Mouse (Mus musculus) gastrocnemius, postnatal 14 days (tissue): ENCODE results near the gene Glod5. TPM values are rescaled to one million over a fixed set of nuclear protein-coding genes. Genes with fewer than 3 reads are reported as not detected.
"Not testable (repeated sequence)": the region's sequence is repeated elsewhere in the genome, so short reads cannot be mapped to it uniquely, and the experiment has no call there.

ENCODE experiments used
- DNase-seq: peaks from one replicate; pipeline ENCODE4 v3.0.0; 2021; ENCODE audit warnings: mixed read lengths
- intact Hi-C: fragments of 180-260 bp; cut with DNase I; formaldehyde crosslinking; loops from one replicate; pipeline ENCODE4 v1.15.1; 2025; ENCODE audit warnings: low total_unique reads
- long read RNA-seq, 2 experiments: library from polyadenylated mRNA; stranded (forward); transcript quantifications; one replicate each; pipeline ENCODE4 v2.0.0; 2021
- total RNA-seq, 2 experiments: library from RNA; stranded (reverse); gene quantifications; 2 replicates each; pipeline ENCODE4 v1.2.3; 2021

Gene Glod5
- total RNA-seq = not detected
- long read RNA-seq, experiment 1 = 0 reads
- long read RNA-seq, experiment 2 = 0 reads

DNA sequence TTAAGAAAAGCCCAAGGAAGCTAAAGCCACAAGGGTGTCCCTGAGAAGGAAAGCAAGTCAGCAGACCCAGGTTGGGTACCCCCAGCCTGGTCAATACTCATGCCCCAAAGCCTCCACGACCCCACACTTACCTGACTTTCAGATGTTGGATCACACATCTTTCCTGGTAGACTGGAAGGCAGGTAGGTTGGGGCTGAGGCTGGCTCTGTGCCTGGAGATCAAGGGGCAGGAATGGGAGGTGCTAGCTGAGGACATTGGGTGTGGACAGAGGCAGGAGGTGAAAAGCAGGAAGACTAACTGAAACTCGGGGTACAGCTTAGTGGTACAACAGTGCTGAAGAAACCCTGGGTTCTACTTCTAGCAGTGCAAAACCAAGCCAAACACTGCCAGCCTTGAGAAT lies at the start of gene Glod5:
Gene Glod5 (minus strand): TSS at position 207 of the 400 bp plus-strand sequence.
- DNase-seq = no peak
- intact Hi-C loops = loop anchor here (5.0 kb wide), 1 partner anchor 101 kb away; the partner anchor contains the start of gene Pcsk1n

GRCm38 (mm10) chrX:8051044-8051781 lies 32.9 kb upstream of the Glod5 start:
- not testable (repeated sequence) for DNase-seq

DNA sequence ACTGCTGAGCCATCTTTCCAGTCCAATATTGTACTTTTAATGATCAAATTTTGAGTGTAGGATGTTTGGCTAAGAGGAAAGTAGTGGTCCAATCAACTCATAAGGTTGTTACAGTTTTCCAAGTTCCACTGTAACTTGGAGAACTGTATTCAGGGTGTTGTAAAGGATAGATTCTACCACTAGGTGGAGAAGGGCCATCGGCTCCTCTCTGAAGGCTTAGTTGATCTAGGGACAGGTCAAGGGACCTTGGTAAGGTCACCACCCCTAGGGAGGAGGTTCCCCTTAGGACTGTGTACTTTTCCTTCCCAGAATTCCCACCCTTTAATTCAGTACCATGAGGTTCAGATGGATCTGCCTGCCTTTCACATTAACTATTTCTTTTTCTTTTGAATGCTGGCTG lies 14.7 kb upstream of the Glod5 start:
- intact Hi-C loops = no loop called here
- no peak for DNase-seq

More at GRCm38 (mm10) chrX:8051044-8051781, 32.9 kb upstream of the Glod5 start:
- intact Hi-C loops = not testable (repeated sequence)

DNA sequence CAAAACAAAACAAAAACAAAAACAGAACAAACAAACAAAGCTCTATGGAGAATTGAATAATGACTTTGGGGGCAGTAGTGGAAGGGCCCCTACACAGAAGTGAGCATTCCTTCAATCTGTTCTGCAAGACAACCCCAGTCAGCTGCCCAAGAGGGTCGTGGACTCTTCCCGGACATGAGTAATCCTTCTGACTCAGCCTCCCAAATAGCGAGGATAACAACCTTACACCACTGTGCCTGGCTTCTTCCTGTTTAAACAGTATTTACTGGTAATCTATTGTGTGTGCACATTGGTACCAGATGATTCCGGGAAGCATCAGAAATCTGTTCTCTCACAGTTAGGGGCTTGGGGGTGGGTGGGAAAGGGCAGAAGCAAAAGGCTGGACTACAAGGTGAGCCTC lies 8.5 kb upstream of the Glod5 start:
- no peak for DNase-seq
- intact Hi-C loops = no loop called here

GRCm38 (mm10) chrX:8024795-8025194 lies 6.5 kb upstream of the Glod5 start:
- no peak for DNase-seq
- intact Hi-C loops = no loop called here

GRCm38 (mm10) chrX:8020111-8020778 lies 2.0 kb upstream of the Glod5 start:
- intact Hi-C loops = no loop called here
- DNase-seq = no peak

- intact Hi-C loops = loop anchor here (5.0 kb wide), 1 partner anchor 100 kb away; the partner anchor contains the start of gene Pcsk1n
- peak; percentile 21 for DNase-seq
Measured at GRCm38 (mm10) chrX:8017142-8017541, 1.1 kb downstream of the Glod5 start.

- intact Hi-C loops = loop anchor here (5.0 kb wide), 1 partner anchor 98 kb away; the partner anchor contains the start of gene Pcsk1n
- not testable (repeated sequence) for DNase-seq
Measured at GRCm38 (mm10) chrX:8015675-8016074, 2.6 kb downstream of the Glod5 start.

DNA sequence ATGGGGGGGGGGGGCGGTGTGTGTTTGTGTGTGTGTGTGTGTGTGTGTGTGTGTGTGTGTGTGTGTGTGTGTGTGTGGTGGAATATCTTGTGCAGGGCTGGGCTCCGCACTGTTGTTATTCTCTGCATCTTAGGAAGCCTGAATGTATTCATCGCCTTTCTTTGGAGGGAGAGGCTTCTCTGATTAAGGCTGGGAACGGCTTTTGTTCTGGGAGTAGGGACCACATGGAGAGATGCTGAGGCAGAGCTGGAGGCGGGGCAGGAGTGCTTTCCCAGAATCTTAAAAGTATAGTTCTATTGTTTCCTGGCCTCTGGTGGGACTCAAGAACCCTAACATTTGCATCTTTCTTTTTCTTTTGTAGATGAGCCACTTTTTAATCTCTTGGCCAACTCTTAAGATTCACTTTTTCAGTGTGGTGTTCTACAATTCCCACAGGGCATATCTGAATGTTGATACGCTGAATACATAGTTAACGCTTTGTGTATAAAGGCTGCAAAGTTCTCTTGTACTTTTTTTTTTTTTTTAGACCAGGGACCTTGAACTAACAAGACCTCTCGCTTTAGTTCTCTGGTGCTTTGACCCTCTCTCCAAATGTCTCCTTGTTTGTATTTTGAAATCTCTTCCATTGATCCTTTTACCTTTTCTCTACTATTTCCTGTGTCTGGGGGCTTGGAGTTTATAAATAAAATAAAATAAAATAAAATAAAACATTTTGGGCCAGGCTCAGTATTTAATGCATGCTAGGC lies 4.5 kb downstream of the Glod5 start:
- DNase-seq = no peak
- intact Hi-C loops = no loop called here

GRCm38 (mm10) chrX:8013157-8013556 lies 5.1 kb downstream of the Glod5 start:
- intact Hi-C loops = no loop called here

DNA sequence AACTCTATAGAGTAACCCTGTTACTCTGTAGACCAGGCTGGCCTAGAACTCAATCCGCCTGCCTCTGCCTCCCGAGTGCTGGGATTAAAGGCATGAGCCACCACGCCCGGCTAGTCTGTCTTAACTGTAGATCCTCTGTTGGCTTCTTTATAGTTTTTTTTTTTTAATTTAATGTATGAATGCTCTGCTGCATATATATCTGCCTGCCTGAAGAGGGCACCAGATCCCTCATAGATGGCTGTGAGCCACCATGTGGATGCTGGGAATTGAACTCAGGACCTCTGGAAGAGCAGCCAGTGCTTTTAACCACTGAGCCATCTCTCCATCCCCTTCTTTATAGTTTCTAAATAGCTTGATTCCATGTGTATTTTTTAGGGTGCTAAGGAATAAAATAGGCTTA lies 8.9 kb downstream of the Glod5 start:
- intact Hi-C loops, DNase-seq: not testable (repeated sequence)

More at GRCm38 (mm10) chrX:8013157-8013556, 5.1 kb downstream of the Glod5 start:
- DNase-seq = no peak

DNA sequence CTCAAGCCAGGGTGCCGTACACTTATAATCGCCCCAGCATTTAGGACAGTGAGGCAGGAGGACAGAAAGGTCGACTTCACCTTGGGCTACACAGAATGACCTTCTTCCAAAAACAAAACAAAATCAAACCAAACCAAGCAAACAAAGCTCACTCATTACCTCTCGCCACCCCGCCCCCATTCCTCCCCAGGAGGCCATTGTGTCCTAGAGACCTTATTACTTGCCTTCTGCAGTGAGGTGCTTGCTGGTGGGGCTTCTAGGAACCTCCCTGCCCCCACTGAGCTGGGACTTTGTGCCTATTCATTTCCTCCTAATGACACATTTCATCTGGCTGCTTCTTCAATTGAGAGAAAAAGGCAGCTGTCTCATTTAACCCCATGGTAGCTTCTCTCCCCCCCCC lies 9.7 kb downstream of the Glod5 start:
- no peak for DNase-seq
- intact Hi-C loops = no loop called here

- DNase-seq = no peak
- intact Hi-C loops = no loop called here
Measured at GRCm38 (mm10) chrX:8002971-8003370, 15.3 kb downstream of the Glod5 start.

DNA sequence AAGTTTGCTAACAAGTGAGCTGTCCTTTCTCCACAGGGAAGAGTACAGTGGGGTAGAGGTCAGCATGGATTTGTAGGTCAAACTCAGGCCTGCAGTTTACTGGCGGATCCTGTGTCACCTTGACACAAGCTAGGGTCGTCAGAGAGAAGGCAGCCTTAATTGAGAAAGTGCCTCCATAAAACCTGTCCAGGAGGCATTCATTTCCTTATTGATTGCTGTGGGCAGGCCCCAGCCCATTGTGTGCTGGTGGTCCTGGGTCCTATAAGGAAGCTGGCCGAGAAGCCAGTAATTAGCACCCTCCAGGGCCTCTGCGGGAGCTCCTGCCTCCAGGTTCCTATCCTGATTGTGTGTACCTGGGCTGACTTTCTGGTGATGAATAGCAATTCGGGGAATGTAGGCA lies 16.3 kb downstream of the Glod5 start:
- intact Hi-C loops = no loop called here
- DNase-seq = no peak

DNA sequence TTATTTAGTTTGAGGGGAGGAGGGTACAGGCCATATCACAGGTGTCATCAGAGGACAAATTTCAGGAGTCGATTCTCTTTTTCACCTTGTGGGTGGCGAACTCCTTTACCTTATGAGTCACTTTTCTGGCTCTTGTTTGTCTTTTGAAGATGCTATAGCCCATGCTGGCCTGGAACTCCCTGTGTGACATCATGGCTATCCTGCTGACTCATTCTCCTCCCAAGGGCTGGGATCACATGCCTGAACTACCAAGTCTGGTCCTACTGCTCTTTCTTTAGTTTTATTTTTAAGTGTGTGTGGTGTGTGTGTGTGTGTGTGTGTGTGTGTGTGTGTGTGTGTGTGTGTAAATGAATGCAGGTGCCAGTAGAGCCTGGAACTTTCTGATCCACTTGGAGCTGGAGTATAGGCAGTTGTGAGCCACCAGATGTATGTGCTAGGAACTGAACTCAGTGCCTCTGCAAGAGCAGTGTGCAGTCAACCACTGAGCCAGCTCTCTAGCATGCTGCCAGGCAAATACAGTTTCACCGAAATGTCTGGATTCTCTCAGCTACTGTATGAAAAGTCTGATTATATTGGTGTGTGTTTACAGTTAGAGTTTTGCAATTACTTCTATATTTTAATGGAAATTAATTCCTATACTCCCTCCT lies 17.6 kb downstream of the Glod5 start:
- no peak for DNase-seq
- intact Hi-C loops = no loop called here

GRCm38 (mm10) chrX:7993068-7993735 lies 25.1 kb downstream of the Glod5 start:
- intact Hi-C loops = no loop called here

DNA sequence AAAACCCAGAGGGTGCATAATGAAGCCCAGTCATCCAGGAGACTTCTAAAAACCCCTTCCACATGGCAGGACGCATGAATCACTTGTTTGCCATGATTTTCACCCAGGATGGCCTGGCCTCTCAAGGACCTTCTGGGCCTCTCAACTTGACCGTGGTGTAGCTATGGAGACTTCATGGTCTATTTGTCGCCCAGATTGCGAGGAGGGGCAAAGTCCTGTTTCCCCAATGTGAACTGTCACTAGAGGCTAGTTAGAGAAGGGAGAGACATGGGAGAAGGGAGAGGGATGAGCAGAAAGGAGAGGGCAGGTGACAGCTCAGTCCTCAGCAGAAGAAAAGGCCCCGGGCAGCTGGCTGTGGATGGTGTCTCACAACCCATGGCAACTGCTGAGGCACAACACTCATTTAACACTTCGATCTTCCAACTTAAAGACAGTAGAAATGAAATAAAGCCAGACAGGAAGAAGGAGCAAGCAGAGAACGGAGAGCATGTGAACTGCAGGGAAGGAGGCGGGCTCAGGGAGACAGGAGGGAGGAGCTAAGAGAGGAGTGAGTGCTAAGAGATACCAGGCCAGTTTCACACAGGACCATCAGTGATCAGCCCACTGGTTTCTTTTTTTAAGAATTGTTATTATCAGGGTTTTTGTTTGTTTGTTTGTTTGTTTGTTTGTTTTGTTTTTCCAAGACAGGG lies 25.8 kb downstream of the Glod5 start:
- DNase-seq = no peak
- intact Hi-C loops = no loop called here

More at GRCm38 (mm10) chrX:7993068-7993735, 25.1 kb downstream of the Glod5 start:
- no peak for DNase-seq

- DNase-seq = no peak
- intact Hi-C loops = no loop called here
Measured at GRCm38 (mm10) chrX:7981368-7981767, 36.9 kb downstream of the Glod5 start.
